Mouse (Mus musculus): ENCODE data around the gene Olfr618. TPM values are rescaled to one million over a fixed set of nuclear protein-coding genes. Genes with fewer than 3 reads are reported as not detected.

Gene Olfr618
- polyA plus RNA-seq, 1 experiment, result not detected

DNA sequence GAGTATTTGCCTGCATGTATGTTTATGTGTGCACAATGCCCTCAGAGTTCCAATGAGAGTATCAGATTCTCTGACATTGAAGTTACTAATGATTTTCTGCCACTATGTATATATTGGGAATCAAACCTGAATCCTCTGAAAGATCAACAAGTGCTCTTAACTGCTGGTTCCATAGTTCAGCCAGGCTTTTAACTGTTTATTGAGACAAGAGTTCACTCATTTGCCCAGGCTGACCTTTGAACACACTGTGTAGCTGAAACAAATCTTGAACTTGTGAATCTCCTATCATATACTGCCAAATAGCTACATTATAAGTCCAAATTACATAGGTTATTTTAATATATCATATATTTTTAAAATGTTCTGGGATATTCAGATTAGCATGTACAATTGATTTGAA is 46.9 kb downstream of the Olfr618 start:
- H3K4me1 ChIP-seq (ENCODE audit: control insufficient read depth, insufficient read depth, low read length), result no peaks in the 10 kb centered on the region
- no peak overlapping the region for H3K27ac ChIP-seq (ENCODE audit: control insufficient read depth, insufficient read depth, low read depth, low read length, poor library complexity)
- TF ChIP-seq POLR2A (IDR thresholded peaks at IDR 0.05; ENCODE audit: borderline replicate concordance, control insufficient read depth, low read depth, low read length) (no peak), CTCF (IDR thresholded peaks at IDR 0.05; ENCODE audit: control insufficient read depth, insufficient read depth, low read length) (no peak)
- H3K4me3 ChIP-seq (replicated peaks; ENCODE audit: control insufficient read depth, low read depth, low read length), result no peak overlapping the region

DNA sequence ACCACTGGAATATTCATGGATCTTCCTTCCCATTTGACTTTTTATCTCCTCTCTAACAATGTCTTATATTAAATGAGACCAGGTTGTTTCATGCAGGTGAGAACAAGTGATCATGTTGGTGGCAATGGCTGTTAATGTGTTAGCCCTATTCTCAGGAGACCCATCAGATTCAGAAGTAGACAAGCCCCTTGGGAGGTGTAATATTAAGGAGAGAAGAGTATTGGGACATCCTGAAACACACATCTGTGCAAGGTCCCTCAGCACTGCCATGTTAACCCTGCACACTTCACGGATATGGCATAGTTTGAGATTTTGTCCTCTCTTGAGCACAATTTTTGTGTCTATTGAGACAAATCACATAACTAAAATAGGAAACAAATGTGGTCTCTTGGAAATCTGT is 52.7 kb downstream of the Olfr618 start, which contains the start of gene Olfr622:
Gene Olfr622 (minus strand): TSS at position 101 of the 400 bp plus-strand sequence.
- H3K4me1 ChIP-seq (ENCODE audit: control insufficient read depth, insufficient read depth, low read length), result no peaks in the 10 kb centered on the region
- WGBS, result 71% methylated on average over 1 of the region's 1 CpGs
- TF ChIP-seq POLR2A (IDR thresholded peaks at IDR 0.05; ENCODE audit: borderline replicate concordance, control insufficient read depth, low read depth, low read length), result no peak
- TF ChIP-seq CTCF (IDR thresholded peaks at IDR 0.05; ENCODE audit: control insufficient read depth, insufficient read depth, low read length), result no peak
- no peak within 1 kb of the TSS for H3K4me3 ChIP-seq (replicated peaks; ENCODE audit: control insufficient read depth, low read depth, low read length)
- no peak within 1 kb of the TSS for H3K27ac ChIP-seq (ENCODE audit: control insufficient read depth, insufficient read depth, low read depth, low read length, poor library complexity)

DNA sequence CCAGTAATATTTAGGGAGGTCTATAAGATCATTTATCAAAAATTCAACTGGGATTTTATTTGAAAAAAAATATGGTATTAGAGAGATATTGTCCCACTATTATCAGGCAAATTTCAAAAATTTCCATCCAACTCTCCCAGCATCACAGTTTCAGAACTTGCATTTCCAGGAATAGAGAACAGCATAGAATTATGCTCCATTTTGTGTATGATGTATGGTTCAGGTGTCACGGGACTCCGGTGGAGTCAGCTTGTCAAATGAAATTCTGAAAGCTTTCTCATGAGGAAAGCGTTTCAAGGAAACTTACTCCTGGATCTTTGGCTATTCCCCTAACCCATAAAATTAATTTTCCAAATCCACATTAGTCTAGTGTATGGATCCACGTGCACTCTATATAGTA is 54.2 kb downstream of the Olfr618 start:
- WGBS, result 81% methylated on average over 4 of the region's 4 CpGs
- H3K4me3 ChIP-seq (replicated peaks; ENCODE audit: control insufficient read depth, low read depth, low read length), result no peak overlapping the region
- TF ChIP-seq POLR2A (IDR thresholded peaks at IDR 0.05; ENCODE audit: borderline replicate concordance, control insufficient read depth, low read depth, low read length) (no peak), CTCF (IDR thresholded peaks at IDR 0.05; ENCODE audit: control insufficient read depth, insufficient read depth, low read length) (no peak)
- H3K27ac ChIP-seq (ENCODE audit: control insufficient read depth, insufficient read depth, low read depth, low read length, poor library complexity), result no peak overlapping the region
- no peaks in the 10 kb centered on the region for H3K4me1 ChIP-seq (ENCODE audit: control insufficient read depth, insufficient read depth, low read length)

Other genes with a start within 250 kb of the Olfr618 start
- gene Olfr600, start 240.4 kb upstream of the Olfr618 start, polyA plus RNA-seq (2011; ENCODE audit: insufficient read depth, insufficient read length, low replicate concordance, missing spikeins), result not detected in 2 replicates
- gene Olfr601, start 227.4 kb upstream of the Olfr618 start, polyA plus RNA-seq (2011; ENCODE audit: insufficient read depth, insufficient read length, low replicate concordance, missing spikeins), result not detected in 2 replicates
- not detected in 2 replicates for gene Olfr603, start 203.9 kb upstream of the Olfr618 start, polyA plus RNA-seq (2011; ENCODE audit: insufficient read depth, insufficient read length, low replicate concordance, missing spikeins)
- not detected in 2 replicates for gene Usp17lc, start 175.0 kb upstream of the Olfr618 start, polyA plus RNA-seq (2011; ENCODE audit: insufficient read depth, insufficient read length, low replicate concordance, missing spikeins)
- gene Olfr605, start 144.7 kb upstream of the Olfr618 start, polyA plus RNA-seq (2011; ENCODE audit: insufficient read depth, insufficient read length, low replicate concordance, missing spikeins), result not detected in 2 replicates
- gene Olfr606, start 141.1 kb upstream of the Olfr618 start, polyA plus RNA-seq (2011; ENCODE audit: insufficient read depth, insufficient read length, low replicate concordance, missing spikeins), result not detected in 2 replicates
- 0.70 TPM in 1 of 2 replicates, not detected in the other for gene Olfr607, start 126.0 kb upstream of the Olfr618 start, polyA plus RNA-seq (2011; ENCODE audit: insufficient read depth, insufficient read length, low replicate concordance, missing spikeins)
- not detected in 2 replicates for gene Olfr608, start 120.2 kb upstream of the Olfr618 start, polyA plus RNA-seq (2011; ENCODE audit: insufficient read depth, insufficient read length, low replicate concordance, missing spikeins)
- gene Olfr609, start 92.0 kb upstream of the Olfr618 start, polyA plus RNA-seq (2011; ENCODE audit: insufficient read depth, insufficient read length, low replicate concordance, missing spikeins), result not detected in 2 replicates
- not detected in 2 replicates for gene Olfr610, start 78.0 kb upstream of the Olfr618 start, polyA plus RNA-seq (2011; ENCODE audit: insufficient read depth, insufficient read length, low replicate concordance, missing spikeins)
- not detected in 2 replicates for gene Olfr611, start 69.3 kb upstream of the Olfr618 start, polyA plus RNA-seq (2011; ENCODE audit: insufficient read depth, insufficient read length, low replicate concordance, missing spikeins)
- not detected in 2 replicates for gene Olfr612, start 47.4 kb upstream of the Olfr618 start, polyA plus RNA-seq (2011; ENCODE audit: insufficient read depth, insufficient read length, low replicate concordance, missing spikeins)
- gene Olfr613, start 42.0 kb upstream of the Olfr618 start, polyA plus RNA-seq (2011; ENCODE audit: insufficient read depth, insufficient read length, low replicate concordance, missing spikeins), result not detected in 2 replicates
- not detected in 2 replicates for gene Olfr615, start 34.0 kb upstream of the Olfr618 start, polyA plus RNA-seq (2011; ENCODE audit: insufficient read depth, insufficient read length, low replicate concordance, missing spikeins)
- not detected in 2 replicates for gene Olfr616, start 21.0 kb upstream of the Olfr618 start, polyA plus RNA-seq (2011; ENCODE audit: insufficient read depth, insufficient read length, low replicate concordance, missing spikeins)
- not detected in 2 replicates for gene Olfr617, start 17.0 kb upstream of the Olfr618 start, polyA plus RNA-seq (2011; ENCODE audit: insufficient read depth, insufficient read length, low replicate concordance, missing spikeins)
- not detected in 2 replicates for gene Olfr619, start 10.5 kb downstream of the Olfr618 start, polyA plus RNA-seq (2011; ENCODE audit: insufficient read depth, insufficient read length, low replicate concordance, missing spikeins)
- 0.68 and 2.1 TPM in 2 replicates for gene Olfr620, start 22.4 kb downstream of the Olfr618 start, polyA plus RNA-seq (2011; ENCODE audit: insufficient read depth, insufficient read length, low replicate concordance, missing spikeins)
- gene Olfr622, start 52.6 kb downstream of the Olfr618 start, polyA plus RNA-seq (2011; ENCODE audit: insufficient read depth, insufficient read length, low replicate concordance, missing spikeins), result not detected in 2 replicates
- not detected in 2 replicates for gene Olfr623, start 73.6 kb downstream of the Olfr618 start, polyA plus RNA-seq (2011; ENCODE audit: insufficient read depth, insufficient read length, low replicate concordance, missing spikeins)
- 0.25 and 0.45 TPM in 2 replicates for gene Olfr624, start 81.1 kb downstream of the Olfr618 start, polyA plus RNA-seq (2011; ENCODE audit: insufficient read depth, insufficient read length, low replicate concordance, missing spikeins)
- not detected in 2 replicates for gene Olfr625-ps1, start 92.6 kb downstream of the Olfr618 start, polyA plus RNA-seq (2011; ENCODE audit: insufficient read depth, insufficient read length, low replicate concordance, missing spikeins)
- gene Olfr243, start 124.6 kb downstream of the Olfr618 start, polyA plus RNA-seq (2011; ENCODE audit: insufficient read depth, insufficient read length, low replicate concordance, missing spikeins), result 0.27 and 0.40 TPM in 2 replicates
- gene Olfr628, start 140.3 kb downstream of the Olfr618 start, polyA plus RNA-seq (2011; ENCODE audit: insufficient read depth, insufficient read length, low replicate concordance, missing spikeins), result not detected in 2 replicates
- 1.2 TPM in 1 of 2 replicates, not detected in the other for gene Olfr629, start 154.8 kb downstream of the Olfr618 start, polyA plus RNA-seq (2011; ENCODE audit: insufficient read depth, insufficient read length, low replicate concordance, missing spikeins)
- not detected in 2 replicates for gene Olfr630, start 167.2 kb downstream of the Olfr618 start, polyA plus RNA-seq (2011; ENCODE audit: insufficient read depth, insufficient read length, low replicate concordance, missing spikeins)
- not detected in 2 replicates for gene Olfr69, start 181.5 kb downstream of the Olfr618 start, polyA plus RNA-seq (2011; ENCODE audit: insufficient read depth, insufficient read length, low replicate concordance, missing spikeins)
- 0.36 TPM in 1 of 2 replicates, not detected in the other for gene Olfr68, start 189.6 kb downstream of the Olfr618 start, polyA plus RNA-seq (2011; ENCODE audit: insufficient read depth, insufficient read length, low replicate concordance, missing spikeins)
- gene Olfr67, start 201.7 kb downstream of the Olfr618 start, polyA plus RNA-seq (2011; ENCODE audit: insufficient read depth, insufficient read length, low replicate concordance, missing spikeins), result 0.25 TPM in 1 of 2 replicates, not detected in the other
- 16,360 and 37,491 TPM in 2 replicates for gene Hbb-bt, start 223.9 kb downstream of the Olfr618 start, polyA plus RNA-seq (2011; ENCODE audit: insufficient read depth, insufficient read length, low replicate concordance, missing spikeins)
- 44,806 and 110,365 TPM in 2 replicates for gene Hbb-bs, start 238.0 kb downstream of the Olfr618 start, polyA plus RNA-seq (2011; ENCODE audit: insufficient read depth, insufficient read length, low replicate concordance, missing spikeins)